Mouse (Mus musculus) c-Kit-positive CD71-positive TER-119-positive erythroid progenitor cells, embryonic 14.5 days (primary cell): Measurements from ENCODE around the gene Il1f9.
"Not testable (repeated sequence)": the region's sequence is repeated elsewhere in the genome, so short reads cannot be mapped to it uniquely, and the experiment has no call there.

Source experiments
- DNase-seq: peaks from one replicate; pipeline ENCODE4 v3.0.0-alpha.2; 2013; ENCODE audit warnings: low spot score

Il1f9 gene

DNA sequence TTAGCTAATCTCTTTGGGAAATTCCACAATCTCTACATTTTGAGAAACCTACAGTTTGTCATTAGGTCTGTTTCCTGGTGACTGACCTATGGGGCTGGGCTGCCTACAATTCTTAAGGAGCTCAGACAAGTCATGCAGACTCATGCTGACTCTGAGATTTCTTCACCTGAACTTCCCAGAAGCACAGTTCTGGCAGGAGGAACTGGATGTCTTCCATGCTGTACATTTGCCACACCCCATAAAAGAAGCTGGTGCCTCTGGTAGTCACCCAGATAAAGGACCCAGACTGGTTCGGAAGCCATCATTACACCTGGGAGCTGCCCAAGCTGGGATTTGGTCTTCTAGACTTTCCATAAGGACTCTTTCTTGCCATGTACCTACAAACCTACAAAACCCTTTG lies at the start of gene Il1f9:
TSS of gene Il1f9 (plus strand) at position 301 of the 400 bp plus-strand sequence.
- no peak for DNase-seq

DNA sequence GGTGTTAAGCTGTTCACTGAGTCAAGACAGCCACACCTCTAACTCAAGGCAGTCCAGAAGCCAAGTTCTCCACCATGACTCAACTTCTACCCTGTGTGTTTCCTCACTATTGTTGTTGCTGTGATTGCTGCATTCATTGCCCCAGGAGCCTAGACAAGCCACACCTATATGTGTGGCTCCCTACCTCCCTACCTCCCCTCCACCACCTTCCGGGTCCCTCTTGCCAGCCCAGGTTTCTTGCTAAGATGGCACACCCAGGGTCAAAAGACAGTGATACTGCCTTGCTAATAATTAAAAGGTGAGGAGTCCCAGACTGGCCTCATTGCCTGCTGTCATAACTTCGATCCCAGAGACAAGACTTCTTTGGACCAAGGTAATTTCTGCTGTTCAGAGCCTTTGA lies 33.4 kb upstream of the Il1f9 start, which contains the start of gene Il1f8:
TSS of gene Il1f8 (plus strand) at position 301 of the 400 bp plus-strand sequence.
- DNase-seq = no peak

DNA sequence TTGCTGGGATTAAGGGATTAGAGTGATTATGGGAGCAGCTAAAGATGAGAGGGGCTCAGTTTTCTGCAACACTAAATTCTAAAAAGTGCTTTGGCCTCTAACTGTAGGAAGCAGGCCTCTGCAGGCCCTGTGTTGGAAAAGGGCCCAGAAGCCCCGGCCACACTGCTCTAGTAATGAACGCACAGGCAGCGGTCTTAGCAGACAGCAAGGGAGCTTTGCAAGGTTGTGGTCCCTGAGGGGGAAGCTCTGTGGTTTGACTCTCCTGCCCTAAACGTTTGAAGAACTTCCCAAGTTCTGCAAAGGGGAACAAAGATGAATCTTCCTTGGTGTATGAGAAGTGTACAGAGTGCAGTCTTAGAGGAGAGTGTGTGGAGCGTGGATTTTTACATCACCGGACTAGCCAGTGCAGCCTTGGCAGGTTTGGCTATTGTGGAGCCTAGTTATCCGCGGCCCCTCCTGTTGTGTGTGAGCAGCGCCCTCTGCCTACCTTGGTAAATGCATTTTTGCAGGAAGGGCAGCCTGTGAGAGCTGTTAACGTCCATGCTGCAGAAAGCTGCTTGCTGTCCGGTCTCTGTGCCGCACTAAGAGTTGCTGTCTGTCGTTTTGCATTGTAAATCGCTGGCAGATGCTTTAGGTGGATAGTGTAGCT lies 4.5 kb upstream of the Il1f9 start:
- DNase-seq = not testable (repeated sequence)

DNA sequence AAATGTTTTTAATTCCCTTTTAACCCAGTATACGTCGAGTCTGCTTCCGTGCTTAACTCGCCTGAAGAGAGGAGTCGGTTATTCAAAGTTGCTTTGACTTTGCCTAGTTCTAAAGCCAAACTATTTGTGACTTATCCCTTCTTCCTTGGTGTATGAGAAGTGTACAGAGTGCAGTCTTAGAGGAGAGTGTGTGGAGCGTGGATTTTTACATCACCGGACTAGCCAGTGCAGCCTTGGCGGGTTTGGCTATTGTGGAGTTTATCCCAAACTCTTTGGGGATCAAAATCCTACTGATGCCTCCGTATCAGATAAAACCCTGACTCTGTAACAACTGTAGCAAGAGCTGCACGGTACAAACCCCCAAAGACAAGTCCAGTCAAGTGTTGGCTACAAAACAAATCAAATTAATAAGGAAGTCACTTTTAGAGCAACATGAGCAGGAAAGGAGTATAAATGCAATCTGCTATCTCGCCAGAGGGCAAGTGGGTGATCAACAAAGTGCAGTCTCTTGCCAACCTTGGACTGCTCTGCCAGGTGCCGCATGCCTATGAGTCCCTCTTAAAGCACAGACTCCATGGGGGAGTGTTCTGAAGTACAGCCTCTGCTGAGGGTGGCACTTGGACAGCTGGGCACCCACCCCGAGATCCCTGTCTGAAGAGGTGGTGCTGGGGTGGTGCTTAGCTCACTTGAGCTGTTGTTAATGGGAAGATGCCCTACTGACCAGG lies 3.7 kb upstream of the Il1f9 start:
- not testable (repeated sequence) for DNase-seq

DNA sequence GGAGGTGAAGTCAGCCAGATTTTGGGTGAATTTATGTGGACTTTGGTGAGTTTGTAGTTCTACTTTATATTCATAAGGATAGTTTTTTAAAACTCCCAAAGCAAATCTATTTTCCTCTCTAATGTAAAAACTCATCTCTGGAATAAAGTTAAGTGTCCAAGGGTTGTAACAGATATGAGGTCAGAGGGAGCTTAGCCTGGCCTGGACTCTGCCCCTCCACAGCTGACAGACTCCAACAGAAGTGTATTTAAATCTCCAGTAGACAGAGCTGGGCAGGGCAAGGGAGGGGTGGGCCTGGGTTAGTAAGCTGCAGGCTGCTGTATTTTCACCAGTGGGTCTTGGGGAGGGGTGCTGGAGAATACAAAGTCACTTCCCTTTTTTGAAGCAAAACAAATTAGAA lies 2.2 kb upstream of the Il1f9 start:
- DNase-seq = not testable (repeated sequence)

DNA sequence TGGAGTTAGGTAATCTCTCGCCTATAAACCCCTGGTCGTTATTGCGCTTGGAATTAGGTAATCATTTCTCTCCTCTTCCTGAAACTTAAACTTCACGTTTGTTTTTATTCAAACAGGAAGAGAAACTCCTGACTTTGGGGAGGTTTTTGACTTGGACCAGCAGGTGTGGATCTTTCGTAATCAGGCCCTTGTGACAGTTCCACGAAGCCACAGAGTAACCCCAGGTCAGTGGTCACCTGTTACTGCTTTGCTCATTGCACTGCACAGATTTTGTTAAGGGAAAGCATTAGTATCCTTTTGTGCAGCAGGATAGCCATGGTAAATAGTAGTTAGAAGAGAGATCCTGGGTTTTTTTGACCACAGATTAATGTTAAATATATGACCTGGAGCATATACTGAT lies 1.3 kb downstream of the Il1f9 start:
- no peak for DNase-seq

DNA sequence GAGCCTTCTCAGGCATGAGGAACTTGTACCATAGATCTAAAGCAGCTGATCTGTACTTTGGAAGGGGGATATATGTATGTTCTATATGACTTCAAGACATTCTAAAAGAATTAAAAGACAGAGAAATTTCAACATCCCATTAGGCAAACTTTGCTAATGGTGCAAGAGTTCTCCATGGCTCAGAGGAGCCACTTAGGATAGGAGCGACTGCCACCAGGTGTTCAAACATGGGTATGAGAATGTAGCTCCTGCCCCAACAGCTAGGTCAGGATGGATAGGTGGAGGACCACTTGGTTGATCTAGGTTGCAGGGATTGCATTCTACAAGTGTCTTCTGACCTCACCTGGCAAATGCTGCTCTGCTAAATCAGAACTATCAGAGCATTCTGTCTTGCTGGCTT lies 1.9 kb downstream of the Il1f9 start:
- DNase-seq = no peak

DNA sequence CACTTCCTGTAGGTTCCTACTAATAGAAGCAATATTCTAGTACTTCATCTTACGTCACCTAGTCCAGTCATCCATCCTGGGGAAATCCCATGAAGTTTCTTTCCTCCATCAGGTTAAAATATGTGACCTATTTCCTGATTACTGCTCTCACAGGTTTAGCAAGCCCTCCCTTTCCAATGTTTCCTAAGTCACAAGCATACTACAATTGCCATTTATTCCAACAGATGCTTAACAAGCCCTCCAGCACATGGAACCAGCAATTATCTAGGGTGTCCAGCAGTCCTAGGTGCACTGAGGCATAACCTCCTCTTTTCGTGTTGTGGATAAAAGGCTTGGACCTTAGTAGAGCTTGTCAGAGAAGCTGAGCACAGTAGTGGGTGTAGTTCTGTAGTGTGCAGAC lies 28.8 kb downstream of the Il1f9 start, which contains the start of gene Il1f6:
TSS of gene Il1f6 (plus strand) at position 301 of the 400 bp plus-strand sequence.
- no peak for DNase-seq

DNA sequence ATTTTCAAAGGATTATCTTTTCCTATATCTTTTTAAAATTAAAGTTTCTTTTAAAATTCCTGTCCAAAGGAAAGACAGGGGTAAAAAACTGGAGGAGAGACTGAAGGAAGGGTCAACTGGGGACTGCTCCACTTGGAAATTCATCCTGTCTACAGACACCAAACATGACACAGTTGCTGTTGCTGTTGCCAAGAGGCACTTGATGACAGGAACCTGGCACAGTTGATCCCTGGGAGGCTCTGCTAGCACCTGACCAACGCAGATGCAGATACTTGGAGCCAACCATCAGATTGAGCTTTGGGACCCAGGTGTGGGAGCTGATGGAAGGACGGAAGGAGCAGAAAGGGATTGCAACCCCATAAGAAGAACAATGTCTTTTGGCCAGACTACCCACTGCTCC lies 40.9 kb downstream of the Il1f9 start:
- DNase-seq = no peak
